In genomic region chr5:7965281-7965680, GRCm38 (mm10) we compare ENCODE assay signal across 8 mouse cellular contexts. TPM values are rescaled to one million over a fixed set of nuclear protein-coding genes. Genes with fewer than 3 reads are reported as not detected.
A peak's percentile ranks its signal among the peaks of the same experiment; 100 is the strongest.
DNase-seq lines count a peak whose midpoint lies in the region; ATAC-seq and TF ChIP-seq lines count a peak whose summit lies in the region.

No protein-coding gene starts in this region.

- ATAC-seq in midbrain, embryonic 11.5 days (ENCODE audit: low FRiP score), result no peak
- ATAC-seq in midbrain, embryonic 13.5 days, result no peak
- ATAC-seq in granulocyte monocyte progenitor cell, adult 5-6 weeks (replicated peaks; ENCODE audit: poor library complexity, severe bottlenecking), result peak; percentile 50; the same call in 1 of the 2 replicates
- ATAC-seq in forebrain, embryonic 16.5 days, result no peak

- intact Hi-C loops in left cerebral cortex, adult 2 months (cut with DNase I), result no loop called here

- H3K9ac ChIP-seq in midbrain, embryonic 11.5 days (ENCODE audit: low read length), result no peak overlapping the region
- no peak overlapping the region for H3K9ac ChIP-seq in midbrain, embryonic 13.5 days (replicated peaks)
- H3K9ac ChIP-seq in forebrain, embryonic 16.5 days (replicated peaks; ENCODE audit: low read depth, low read length), result no peak overlapping the region

- H3K27me3 ChIP-seq in midbrain, embryonic 11.5 days (ENCODE audit: control insufficient read depth, insufficient read depth, low read length), result no peaks in the 10 kb centered on the region
- no peaks in the 10 kb centered on the region for H3K27me3 ChIP-seq in midbrain, embryonic 13.5 days
- no peaks in the 10 kb centered on the region; the same call in 1 of the 2 replicates for H3K27me3 ChIP-seq in forebrain, embryonic 16.5 days (replicated peaks; ENCODE audit: control insufficient read depth, insufficient read depth, low read length)

- no peak overlapping the region for H3K4me3 ChIP-seq in midbrain, embryonic 11.5 days (ENCODE audit: low read depth, low read length)
- no peak overlapping the region for H3K4me3 ChIP-seq in midbrain, embryonic 13.5 days (replicated peaks)
- H3K4me3 ChIP-seq in left cerebral cortex, adult 2 months, result no peak overlapping the region
- no peak overlapping the region for H3K4me3 ChIP-seq in forebrain, embryonic 16.5 days (replicated peaks; ENCODE audit: low read length)

- no peaks in the 10 kb centered on the region for H3K4me1 ChIP-seq in midbrain, embryonic 11.5 days (ENCODE audit: control insufficient read depth, insufficient read depth, low read length)
- peaks cover 2% of the 10 kb centered on the region for H3K4me1 ChIP-seq in midbrain, embryonic 13.5 days (replicated peaks)
- H3K4me1 ChIP-seq in forebrain, embryonic 16.5 days (replicated peaks; ENCODE audit: control insufficient read depth, insufficient read depth, low read length), result peaks cover 2% of the 10 kb centered on the region

- H3K4me2 ChIP-seq in midbrain, embryonic 11.5 days, result no peak overlapping the region
- H3K4me2 ChIP-seq in midbrain, embryonic 13.5 days (replicated peaks), result no peak overlapping the region
- H3K4me2 ChIP-seq in forebrain, embryonic 16.5 days (ENCODE audit: low read length), result no peak overlapping the region

- H3K36me3 ChIP-seq in midbrain, embryonic 11.5 days (ENCODE audit: control insufficient read depth, insufficient read depth, low read length), result no peaks in the 10 kb centered on the region
- no peaks in the 10 kb centered on the region for H3K36me3 ChIP-seq in midbrain, embryonic 13.5 days
- no peaks in the 10 kb centered on the region for H3K36me3 ChIP-seq in forebrain, embryonic 16.5 days (ENCODE audit: control insufficient read depth, insufficient read depth)

- no peak overlapping the region for H3K27ac ChIP-seq in midbrain, embryonic 11.5 days (ENCODE audit: low read depth, low read length)
- H3K27ac ChIP-seq in midbrain, embryonic 13.5 days, result no peak overlapping the region
- no peak overlapping the region for H3K27ac ChIP-seq in left cerebral cortex, adult 2 months
- no peak overlapping the region for H3K27ac ChIP-seq in forebrain, embryonic 16.5 days (ENCODE audit: low read length)

- TF ChIP-seq CTCF in left cerebral cortex, adult 2 months (IDR thresholded peaks at IDR 0.05), result peak; percentile 82

- peak; percentile 89 for DNase-seq in midbrain, embryonic 11.5 days (ENCODE audit: low spot score, missing footprints)
- DNase-seq in ZHBTc4 (ENCODE audit: low read depth, low spot score), result peak; percentile 40
- peak; percentile 72 for DNase-seq in cerebellum, adult 9-10 months
- DNase-seq in left cerebral cortex, adult 2 months (ENCODE audit: extremely low spot score in 1 of 2, low spot score in 2 of 2), result peak; percentile 47 to 56
- peak; percentile 44 for DNase-seq in retina, postnatal 1 day

- 35% methylated on average over 3 of the region's 3 CpGs for WGBS in midbrain, embryonic 11.5 days
- 31% methylated on average over 3 of the region's 3 CpGs for WGBS in midbrain, embryonic 13.5 days
- WGBS in forebrain, embryonic 16.5 days, result 42% methylated on average over 3 of the region's 3 CpGs

- H3K9me3 ChIP-seq in midbrain, embryonic 11.5 days (ENCODE audit: control insufficient read depth, low read length), result no peaks in the 10 kb centered on the region
- no peaks in the 10 kb centered on the region for H3K9me3 ChIP-seq in midbrain, embryonic 13.5 days
- H3K9me3 ChIP-seq in forebrain, embryonic 16.5 days (ENCODE audit: control insufficient read depth, low read length), result no peaks in the 10 kb centered on the region

RNA-seq across cellular contexts. Expression of gene Steap4, which starts 5.0 kb away (rescaled TPM):
- 0.12 and 0.26 TPM in 2 replicates for polyA plus RNA-seq in midbrain, embryonic 11.5 days (2014; fragmentation: Nextera tagmentation; extraction: Ambion mirVana)
- 0.17 TPM in 1 of 2 replicates, not detected in the other for polyA plus RNA-seq in midbrain, embryonic 13.5 days (2015; fragmentation: Nextera tagmentation; extraction: Ambion mirVana)
- not detected in 2 replicates for total RNA-seq in granulocyte monocyte progenitor cell, adult 5-6 weeks (2014; fragmentation: Nextera tagmentation)
- total RNA-seq in granulocyte monocyte progenitor cell, adult 5-6 weeks (2017), result not detected in 2 replicates
- under 1 TPM; 0.09 to 0.14 TPM for total RNA-seq in left cerebral cortex, adult 2 months (2021)
- 0.13 and 0.27 TPM in 2 replicates for polyA plus RNA-seq in forebrain, embryonic 16.5 days (2015; fragmentation: Nextera tagmentation; extraction: Ambion mirVana)
